Mouse (Mus musculus): ENCODE measurements at regions not wholly inside any gene's neighbourhood (a gene's known extent, or its start where the extent isn't known, plus 50 kb on each side); places are given as distances from the start of the nearest gene placed in this dataset.

DNA sequence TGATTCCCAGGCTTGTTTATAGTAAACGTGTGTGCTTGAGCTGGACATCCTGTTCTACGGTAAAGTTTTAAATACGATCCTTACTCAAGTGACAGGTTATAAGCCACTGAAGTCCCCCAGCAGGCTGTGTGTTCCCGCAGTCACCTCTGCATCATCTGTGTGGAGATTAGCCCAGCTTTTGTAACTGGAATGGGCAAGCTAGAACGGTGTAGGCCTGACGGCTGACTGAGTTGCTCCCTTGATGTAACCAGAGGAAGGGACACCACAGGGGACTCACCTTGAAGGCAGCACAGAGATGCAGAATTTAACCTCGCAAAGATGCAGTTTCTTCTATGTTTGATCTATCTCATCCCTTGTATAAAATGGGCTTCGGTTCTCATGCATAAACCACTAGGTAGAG lies 418.4 kb upstream of the Pou3f3 start:
- H3K27me3 ChIP-seq, result no peaks in the 10 kb centered on the region
- ATAC-seq (no peak), DNase-seq (ENCODE audit: low read depth, low spot score) (no peak)
- CTCF ChIA-PET, result no interaction called here
- POLR2A ChIA-PET, result no interaction called here
- TF ChIP-seq CTCF (IDR thresholded peaks at IDR 0.05), result no peak
- in situ Hi-C loops (cut with MboI; ENCODE audit: low pct_unique_long_range_greater_than_20kb), result no loop called here

- TF ChIP-seq CTCF (IDR thresholded peaks at IDR 0.05), result no peak
- no peak for DNase-seq (ENCODE audit: low read depth, low spot score)
- in situ Hi-C loops (cut with MboI; ENCODE audit: low pct_unique_long_range_greater_than_20kb), result no loop called here
- CTCF ChIA-PET, result interaction anchor here (1.5 kb wide), 1 partner anchor 21 kb away, joined by 4 read pairs; no protein-coding TSS in a partner anchor
- peaks cover 5% of the 10 kb centered on the region for H3K27me3 ChIP-seq
- no peak for ATAC-seq
- POLR2A ChIA-PET, result no interaction called here
Observed at GRCm38 (mm10) chr1:42295841-42296240, 399.7 kb upstream of the Pou3f3 start.

DNA sequence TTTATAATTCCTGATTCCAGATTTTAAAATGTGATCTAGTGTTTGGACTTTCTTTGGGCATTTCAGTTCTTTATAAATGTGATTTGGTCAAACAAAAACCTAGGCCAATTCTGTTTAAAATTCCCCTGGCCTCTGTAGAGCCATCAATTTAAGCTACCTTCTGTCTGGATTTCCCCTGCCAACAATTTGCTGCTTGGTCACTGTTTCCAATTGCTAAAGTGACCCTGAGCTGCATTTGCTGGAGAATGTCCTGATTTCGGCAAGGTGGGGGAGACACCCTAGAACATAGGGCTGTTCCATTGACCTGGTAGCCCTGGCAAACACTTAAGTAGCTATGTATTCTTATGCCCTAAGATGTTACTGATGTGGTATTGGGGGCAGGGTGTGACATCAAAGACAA lies 386.3 kb upstream of the Pou3f3 start:
- no peak for TF ChIP-seq CTCF (IDR thresholded peaks at IDR 0.05)
- DNase-seq (ENCODE audit: low read depth, low spot score) (no peak), ATAC-seq (no peak)
- ChIA-PET CTCF (interaction anchor here (1.2 kb wide), 1 partner anchor 10 kb away, joined by 5 read pairs; no protein-coding TSS in a partner anchor), POLR2A (interaction anchor here (0.5 kb wide), 1 partner anchor 227 kb away, joined by 4 read pairs; no protein-coding TSS in a partner anchor)
- in situ Hi-C loops (cut with MboI; ENCODE audit: low pct_unique_long_range_greater_than_20kb), result no loop called here
- peaks cover 6% of the 10 kb centered on the region for H3K27me3 ChIP-seq

DNA sequence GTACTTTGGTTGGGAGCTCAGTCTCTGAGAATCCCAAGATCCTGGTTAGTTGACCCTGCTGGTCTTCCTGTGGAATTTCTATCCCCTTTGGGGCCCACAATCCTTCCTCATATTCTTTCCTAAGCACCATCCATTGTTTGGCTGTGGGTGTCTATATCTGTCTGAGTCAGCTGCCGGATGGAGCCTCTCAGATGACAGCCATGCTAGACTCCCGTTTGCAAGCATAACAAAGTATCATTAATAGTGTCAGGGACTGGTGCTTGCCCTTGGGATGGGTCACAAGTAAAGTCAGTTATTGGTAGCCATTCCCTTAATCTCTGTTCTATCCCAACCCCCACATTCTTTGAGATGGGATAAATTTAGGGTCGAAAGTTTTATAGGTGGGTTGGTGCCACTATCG lies 382.1 kb upstream of the Pou3f3 start:
- CTCF ChIA-PET, result no interaction called here

DNA sequence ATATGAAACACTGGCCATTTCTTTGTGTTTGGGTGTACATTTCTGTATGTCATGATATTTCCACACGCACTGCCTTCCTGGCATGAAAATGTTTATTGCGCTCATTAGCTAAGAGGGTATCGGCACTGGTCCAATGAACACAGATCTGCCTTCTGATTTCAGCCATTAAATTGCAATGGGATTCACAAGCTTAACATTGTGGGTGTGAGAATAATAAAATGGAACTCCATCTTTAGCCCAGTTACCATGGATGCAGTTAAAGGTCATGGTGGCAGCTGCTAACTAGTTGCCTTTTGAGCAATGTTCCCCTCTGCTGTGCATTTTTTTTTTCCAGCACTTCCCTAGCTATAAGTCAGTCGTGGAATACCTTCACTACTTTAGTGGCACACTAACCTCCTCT lies 343.7 kb upstream of the Pou3f3 start:
- DNase-seq (ENCODE audit: low read depth, low spot score) (no peak), ATAC-seq (no peak)
- in situ Hi-C loops (cut with MboI; ENCODE audit: low pct_unique_long_range_greater_than_20kb), result no loop called here
- TF ChIP-seq CTCF (IDR thresholded peaks at IDR 0.05), result no peak
- ChIA-PET POLR2A (no interaction called here), CTCF (no interaction called here)
- H3K27me3 ChIP-seq, result peaks cover 12% of the 10 kb centered on the region

More for the DNA sequence above, 382.1 kb upstream of the Pou3f3 start:
- no peak for TF ChIP-seq CTCF (IDR thresholded peaks at IDR 0.05)
- no peak for DNase-seq (ENCODE audit: low read depth, low spot score)
- POLR2A ChIA-PET, result no interaction called here
- in situ Hi-C loops (cut with MboI; ENCODE audit: low pct_unique_long_range_greater_than_20kb), result no loop called here
- peaks cover 6% of the 10 kb centered on the region for H3K27me3 ChIP-seq
- ATAC-seq, result no peak

DNA sequence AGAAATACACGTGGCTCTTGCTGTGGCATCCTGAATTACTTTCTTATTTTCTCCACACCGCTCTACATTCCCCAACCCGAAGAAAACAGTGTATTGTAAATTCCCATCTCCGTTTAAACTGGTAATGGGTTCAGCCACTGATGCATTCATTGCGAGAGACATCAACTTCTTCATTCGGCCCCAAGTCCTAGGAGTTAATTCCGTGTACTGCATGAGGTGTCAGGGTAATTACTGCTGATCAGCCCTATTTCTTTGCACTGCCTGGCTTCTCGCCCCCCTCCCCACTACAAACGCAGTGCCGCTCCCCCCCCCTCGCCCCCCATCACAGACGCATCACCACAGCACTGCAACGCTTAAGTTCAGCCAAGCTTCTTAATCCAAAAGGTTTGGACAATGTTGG lies 343.2 kb upstream of the Pou3f3 start:
- TF ChIP-seq CTCF (IDR thresholded peaks at IDR 0.05), result no peak
- in situ Hi-C loops (cut with MboI; ENCODE audit: low pct_unique_long_range_greater_than_20kb), result no loop called here
- ATAC-seq (no peak), DNase-seq (ENCODE audit: low read depth, low spot score) (no peak)
- ChIA-PET CTCF (no interaction called here), POLR2A (no interaction called here)
- H3K27me3 ChIP-seq, result peaks cover 12% of the 10 kb centered on the region

DNA sequence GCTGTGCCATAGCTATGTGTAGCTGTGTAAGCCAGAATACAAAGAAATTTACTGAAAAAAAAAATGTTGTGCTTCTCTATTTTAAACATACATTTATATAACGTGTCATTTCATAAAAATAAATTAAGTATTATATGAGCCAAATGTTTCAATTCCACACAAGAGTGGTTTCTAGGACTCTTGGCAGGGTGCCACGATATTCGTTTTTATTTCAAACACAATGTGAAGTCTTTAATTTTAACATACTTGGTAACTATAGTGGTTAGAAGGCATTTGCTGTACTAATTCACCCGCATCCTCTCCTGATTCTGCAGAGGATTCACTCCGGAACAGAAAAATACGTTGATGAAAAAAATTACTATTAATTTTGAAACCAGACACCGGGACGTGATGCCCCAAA lies 342.5 kb upstream of the Pou3f3 start:
- in situ Hi-C loops (cut with MboI; ENCODE audit: low pct_unique_long_range_greater_than_20kb), result no loop called here
- CTCF ChIA-PET, result no interaction called here

GRCm38 (mm10) chr1:42354020-42354419 lies 341.5 kb upstream of the Pou3f3 start:
- DNase-seq (ENCODE audit: low read depth, low spot score) (no peak), ATAC-seq (no peak)
- in situ Hi-C loops (cut with MboI; ENCODE audit: low pct_unique_long_range_greater_than_20kb), result no loop called here
- TF ChIP-seq CTCF (IDR thresholded peaks at IDR 0.05), result no peak
- H3K27me3 ChIP-seq, result peaks cover 12% of the 10 kb centered on the region
- POLR2A ChIA-PET, result no interaction called here
- CTCF ChIA-PET, result interaction anchor here (1.4 kb wide), 1 partner anchor 331 kb away, joined by 3 read pairs; no protein-coding TSS in a partner anchor

More for the DNA sequence above, 342.5 kb upstream of the Pou3f3 start:
- H3K27me3 ChIP-seq, result peaks cover 12% of the 10 kb centered on the region
- no peak for DNase-seq (ENCODE audit: low read depth, low spot score)
- no peak for TF ChIP-seq CTCF (IDR thresholded peaks at IDR 0.05)
- POLR2A ChIA-PET, result no interaction called here
- no peak for ATAC-seq

- ATAC-seq, result no peak
- POLR2A ChIA-PET, result no interaction called here
- DNase-seq (ENCODE audit: low read depth, low spot score), result no peak
- TF ChIP-seq CTCF (IDR thresholded peaks at IDR 0.05), result no peak
- H3K27me3 ChIP-seq, result peaks cover 7% of the 10 kb centered on the region
- CTCF ChIA-PET, result interaction anchor here (1.1 kb wide), 1 partner anchor 12 kb away, joined by 3 read pairs; no protein-coding TSS in a partner anchor
- in situ Hi-C loops (cut with MboI; ENCODE audit: low pct_unique_long_range_greater_than_20kb), result no loop called here
Observed at GRCm38 (mm10) chr1:42362438-42362837, 333.1 kb upstream of the Pou3f3 start.

- H3K27me3 ChIP-seq, result peaks cover 7% of the 10 kb centered on the region
- no peak for ATAC-seq
- ChIA-PET POLR2A (interaction anchor here (0.7 kb wide), 1 partner anchor 530 kb away, joined by 4 read pairs; no protein-coding TSS in a partner anchor), CTCF (interaction anchor here (1.2 to 1.3 kb wide), 2 partner anchors 9 to 20 kb away, joined by 3 read pairs; no protein-coding TSS in a partner anchor)
- no peak for DNase-seq (ENCODE audit: low read depth, low spot score)
- in situ Hi-C loops (cut with MboI; ENCODE audit: low pct_unique_long_range_greater_than_20kb), result no loop called here
- TF ChIP-seq CTCF (IDR thresholded peaks at IDR 0.05), result no peak
Observed at GRCm38 (mm10) chr1:42365648-42366324, 329.8 kb upstream of the Pou3f3 start.

DNA sequence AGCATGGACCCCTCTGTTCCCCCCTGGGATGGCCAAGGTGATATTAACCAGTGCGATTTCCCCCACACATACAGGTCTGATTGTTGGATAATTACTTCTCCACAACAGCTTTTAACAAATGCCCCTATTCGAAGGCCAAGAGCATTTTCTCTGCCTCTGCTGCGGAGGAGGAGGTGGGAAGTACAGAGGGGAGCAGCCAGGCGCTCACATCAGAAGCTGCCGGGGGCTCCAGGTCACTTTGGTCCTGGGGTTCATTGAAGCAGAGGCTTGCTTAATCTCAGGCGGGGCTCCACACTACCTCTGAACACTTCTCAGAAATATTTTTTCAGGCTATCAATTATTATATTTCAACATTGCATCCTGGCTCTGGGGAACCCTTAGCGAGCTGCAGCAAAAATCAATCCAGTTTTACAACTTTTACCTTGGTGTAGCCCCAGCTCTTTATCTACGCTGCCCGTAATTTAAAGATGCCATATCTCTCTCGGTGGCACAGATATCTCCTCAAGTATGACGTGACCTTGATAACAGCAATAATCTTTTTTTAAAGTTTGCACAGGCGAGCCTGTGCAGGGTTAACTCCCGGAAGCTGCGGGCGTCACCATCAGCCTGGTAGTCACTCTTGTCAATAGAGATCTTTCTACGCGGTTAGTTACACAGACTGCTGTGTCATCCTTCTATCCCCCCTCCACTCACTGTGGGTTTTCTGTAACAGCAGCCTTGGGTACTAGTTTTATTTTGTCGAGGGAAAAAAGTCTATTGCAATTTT lies 307.5 kb upstream of the Pou3f3 start:
- DNase-seq (ENCODE audit: low read depth, low spot score), result no peak
- no peak for TF ChIP-seq CTCF (IDR thresholded peaks at IDR 0.05)
- in situ Hi-C loops (cut with MboI; ENCODE audit: low pct_unique_long_range_greater_than_20kb), result no loop called here
- CTCF ChIA-PET, result interaction anchor here (1.4 kb wide), 1 partner anchor 14 kb away, joined by 3 read pairs; no protein-coding TSS in a partner anchor
- POLR2A ChIA-PET, result interaction anchor here (0.6 kb wide), 1 partner anchor 82 kb away, joined by 6 read pairs; no protein-coding TSS in a partner anchor
- no peak for ATAC-seq
- H3K27me3 ChIP-seq, result no peaks in the 10 kb centered on the region

All from Patski (cell line).